Mouse (Mus musculus): ENCODE data around the gene Tbc1d1.

DNA sequence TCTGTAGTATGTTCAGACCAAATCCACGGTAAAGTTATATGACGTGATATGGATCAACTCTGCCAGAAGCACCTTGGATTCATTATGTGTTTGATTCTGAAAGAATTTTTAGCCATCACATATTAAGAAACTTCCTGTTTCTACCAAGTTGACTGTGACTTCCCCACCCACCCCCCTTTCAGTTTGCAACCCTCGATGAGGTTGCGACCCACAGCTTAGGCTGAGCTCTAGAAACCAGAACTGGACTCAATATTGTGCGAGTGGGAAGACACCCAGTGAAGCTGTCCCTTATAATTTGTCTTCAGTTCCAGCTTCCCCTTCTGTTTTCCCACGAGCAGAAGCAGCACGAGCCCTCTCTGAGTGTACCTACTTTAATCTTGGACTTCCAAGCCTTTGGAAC is 55.2 kb downstream of the Tbc1d1 start:
- TF ChIP-seq CTCF (IDR thresholded peaks at IDR 0.05; ENCODE audit: extremely low read depth, insufficient read length, insufficient replicate concordance, low read depth, low read length) = no peak
- TF ChIP-seq POLR2A (IDR thresholded peaks at IDR 0.05; ENCODE audit: low read depth, low read length) = no peak

Measured in small intestine, adult 2 months (tissue).